Mouse (Mus musculus): Measurements from ENCODE around the gene Mmaa. TPM values are rescaled to one million over a fixed set of nuclear protein-coding genes. Genes with fewer than 3 reads are reported as not detected.

Gene Mmaa
- polyA plus RNA-seq, 1 experiment = 6.0 TPM

DNA sequence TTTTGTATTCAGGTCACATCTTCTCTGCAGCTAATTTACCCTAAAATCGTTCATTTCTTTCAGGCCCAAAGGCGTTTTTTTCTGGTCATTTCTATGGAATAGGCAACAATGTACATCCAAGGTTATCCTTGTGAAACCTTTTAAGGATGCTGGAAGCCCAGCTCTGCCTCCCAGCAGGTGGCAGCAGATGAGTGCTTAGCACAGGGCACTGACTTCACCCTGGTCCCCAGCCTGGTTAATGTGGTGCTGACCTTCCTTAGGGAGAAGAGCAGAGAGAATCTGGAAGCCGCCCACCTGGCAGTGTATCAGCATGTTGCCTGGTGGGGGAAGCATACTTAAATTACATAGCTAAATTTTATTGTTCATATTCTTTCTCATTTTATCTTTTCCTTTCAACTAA lies 3.0 kb upstream of the Mmaa start:
- TF ChIP-seq POLR2A (IDR thresholded peaks at IDR 0.05; ENCODE audit: borderline replicate concordance, control insufficient read depth, low read depth, low read length) (no peak), CTCF (IDR thresholded peaks at IDR 0.05; ENCODE audit: control insufficient read depth, insufficient read depth, low read length) (peak; percentile 64)
- no peaks in the 10 kb centered on the region for H3K4me1 ChIP-seq (ENCODE audit: control insufficient read depth, insufficient read depth, low read length)
- 55% methylated on average over 3 of the region's 3 CpGs for WGBS
- H3K27ac ChIP-seq (ENCODE audit: control insufficient read depth, insufficient read depth, low read depth, low read length, poor library complexity) = no peak overlapping the region
- no peak overlapping the region for H3K4me3 ChIP-seq (replicated peaks; ENCODE audit: control insufficient read depth, low read depth, low read length)

GRCm38 (mm10) chr8:79295276-79296105 lies 754 bp upstream of the Mmaa start:
- WGBS = 13% methylated on average over 18 of the region's 18 CpGs
- Histone ChIP-seq H3K4me3 (replicated peaks; ENCODE audit: control insufficient read depth, low read depth, low read length) (peak overlapping the region; percentile 82), H3K4me1 (ENCODE audit: control insufficient read depth, insufficient read depth, low read length) (no peaks in the 10 kb centered on the region), H3K27ac (ENCODE audit: control insufficient read depth, insufficient read depth, low read depth, low read length, poor library complexity) (peak overlapping the region; percentile 97)
- no peak for TF ChIP-seq CTCF (IDR thresholded peaks at IDR 0.05; ENCODE audit: control insufficient read depth, insufficient read depth, low read length)
- TF ChIP-seq POLR2A (IDR thresholded peaks at IDR 0.05; ENCODE audit: borderline replicate concordance, control insufficient read depth, low read depth, low read length) = no peak

GRCm38 (mm10) chr8:79293841-79294240 lies 896 bp downstream of the Mmaa start:
- no peak for TF ChIP-seq POLR2A (IDR thresholded peaks at IDR 0.05; ENCODE audit: borderline replicate concordance, control insufficient read depth, low read depth, low read length)
- Histone ChIP-seq H3K27ac (ENCODE audit: control insufficient read depth, insufficient read depth, low read depth, low read length, poor library complexity) (no peak overlapping the region), H3K4me1 (ENCODE audit: control insufficient read depth, insufficient read depth, low read length) (no peaks in the 10 kb centered on the region), H3K4me3 (replicated peaks; ENCODE audit: control insufficient read depth, low read depth, low read length) (no peak overlapping the region)
- WGBS = 20% methylated on average over 3 of the region's 3 CpGs

DNA sequence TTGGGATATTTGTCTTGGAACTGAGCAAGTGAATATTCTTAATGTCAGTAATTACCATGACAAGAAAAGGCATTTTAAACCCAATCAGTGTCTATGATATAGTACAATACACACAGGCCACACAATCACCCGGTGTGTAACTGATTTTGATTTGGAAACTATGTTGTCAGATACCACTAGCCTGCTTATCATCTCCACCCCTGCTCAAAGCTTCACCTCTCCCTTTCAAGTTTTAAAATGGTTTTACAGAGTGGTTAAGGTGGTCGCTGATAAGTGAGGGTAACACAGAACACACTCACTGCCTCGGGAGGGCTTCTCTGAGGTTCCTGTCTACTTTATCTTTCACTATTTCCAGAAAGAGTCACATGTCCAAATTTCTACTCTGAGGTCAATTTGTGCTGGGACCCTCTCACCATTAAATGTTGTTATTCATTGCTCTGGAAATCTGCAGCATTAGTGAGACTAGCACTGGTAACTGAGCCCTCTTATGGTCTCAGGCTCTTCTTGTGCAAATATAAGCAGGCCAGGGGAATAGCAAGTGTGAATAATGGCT lies 1.9 kb downstream of the Mmaa start:
- Histone ChIP-seq H3K4me1 (ENCODE audit: control insufficient read depth, insufficient read depth, low read length) (no peaks in the 10 kb centered on the region), H3K27ac (ENCODE audit: control insufficient read depth, insufficient read depth, low read depth, low read length, poor library complexity) (no peak overlapping the region), H3K4me3 (replicated peaks; ENCODE audit: control insufficient read depth, low read depth, low read length) (no peak overlapping the region)
- TF ChIP-seq CTCF (IDR thresholded peaks at IDR 0.05; ENCODE audit: control insufficient read depth, insufficient read depth, low read length) (no peak), POLR2A (IDR thresholded peaks at IDR 0.05; ENCODE audit: borderline replicate concordance, control insufficient read depth, low read depth, low read length) (no peak)
- WGBS = 62% methylated on average over 3 of the region's 3 CpGs

- TF ChIP-seq CTCF (IDR thresholded peaks at IDR 0.05; ENCODE audit: control insufficient read depth, insufficient read depth, low read length) = no peak
- no peak for TF ChIP-seq POLR2A (IDR thresholded peaks at IDR 0.05; ENCODE audit: borderline replicate concordance, control insufficient read depth, low read depth, low read length)
- 65% methylated on average over 5 of the region's 5 CpGs for WGBS
These were observed 5.1 kb downstream of the Mmaa start for GRCm38 (mm10) chr8:79289592-79289991.

GRCm38 (mm10) chr8:79288681-79289080 lies 6.1 kb downstream of the Mmaa start:
- Histone ChIP-seq H3K27ac (ENCODE audit: control insufficient read depth, insufficient read depth, low read depth, low read length, poor library complexity) (no peak overlapping the region), H3K4me3 (replicated peaks; ENCODE audit: control insufficient read depth, low read depth, low read length) (no peak overlapping the region), H3K4me1 (ENCODE audit: control insufficient read depth, insufficient read depth, low read length) (no peaks in the 10 kb centered on the region)
- 81% methylated on average over 2 of the region's 2 CpGs for WGBS
- TF ChIP-seq POLR2A (IDR thresholded peaks at IDR 0.05; ENCODE audit: borderline replicate concordance, control insufficient read depth, low read depth, low read length) = no peak

More at GRCm38 (mm10) chr8:79289592-79289991, 5.1 kb downstream of the Mmaa start:
- H3K4me3 ChIP-seq (replicated peaks; ENCODE audit: control insufficient read depth, low read depth, low read length) = no peak overlapping the region
- H3K4me1 ChIP-seq (ENCODE audit: control insufficient read depth, insufficient read depth, low read length) = no peaks in the 10 kb centered on the region
- H3K27ac ChIP-seq (ENCODE audit: control insufficient read depth, insufficient read depth, low read depth, low read length, poor library complexity) = no peak overlapping the region

DNA sequence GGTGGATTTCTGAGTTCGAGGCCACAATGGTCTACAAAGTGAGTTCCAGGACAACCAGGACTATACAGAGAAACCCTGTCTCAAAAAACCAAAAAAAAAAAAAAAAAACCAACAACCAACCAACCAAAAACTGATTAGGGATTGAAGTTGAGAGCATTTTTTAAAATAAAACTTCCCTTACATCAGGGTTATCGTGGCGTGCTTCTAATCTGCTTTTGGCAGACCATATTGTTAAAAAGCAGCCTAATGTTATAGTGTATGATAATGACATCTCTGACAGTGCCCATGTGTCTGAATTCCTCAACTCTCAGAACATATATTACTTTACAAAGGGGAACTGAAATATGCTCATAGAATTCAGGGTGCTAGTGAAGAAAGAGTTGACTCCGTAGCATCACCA lies 6.5 kb downstream of the Mmaa start:
- Histone ChIP-seq H3K4me1 (ENCODE audit: control insufficient read depth, insufficient read depth, low read length) (no peaks in the 10 kb centered on the region), H3K4me3 (replicated peaks; ENCODE audit: control insufficient read depth, low read depth, low read length) (no peak overlapping the region), H3K27ac (ENCODE audit: control insufficient read depth, insufficient read depth, low read depth, low read length, poor library complexity) (no peak overlapping the region)
- TF ChIP-seq POLR2A (IDR thresholded peaks at IDR 0.05; ENCODE audit: borderline replicate concordance, control insufficient read depth, low read depth, low read length) (no peak), CTCF (IDR thresholded peaks at IDR 0.05; ENCODE audit: control insufficient read depth, insufficient read depth, low read length) (no peak)
- WGBS = 75% methylated on average over 4 of the region's 4 CpGs

GRCm38 (mm10) chr8:79286424-79286823 lies 8.3 kb downstream of the Mmaa start:
- WGBS = 66% methylated on average over 3 of the region's 3 CpGs
- H3K4me1 ChIP-seq (ENCODE audit: control insufficient read depth, insufficient read depth, low read length) = no peaks in the 10 kb centered on the region
- H3K4me3 ChIP-seq (replicated peaks; ENCODE audit: control insufficient read depth, low read depth, low read length) = no peak overlapping the region
- H3K27ac ChIP-seq (ENCODE audit: control insufficient read depth, insufficient read depth, low read depth, low read length, poor library complexity) = no peak overlapping the region
- TF ChIP-seq POLR2A (IDR thresholded peaks at IDR 0.05; ENCODE audit: borderline replicate concordance, control insufficient read depth, low read depth, low read length) = no peak
- no peak for TF ChIP-seq CTCF (IDR thresholded peaks at IDR 0.05; ENCODE audit: control insufficient read depth, insufficient read depth, low read length)
